Mouse (Mus musculus): ENCODE measurements at regions not wholly inside any gene's neighbourhood (a gene's known extent, or its start where the extent isn't known, plus 50 kb on each side); places are given as distances from the start of the nearest gene placed in this dataset.

DNA sequence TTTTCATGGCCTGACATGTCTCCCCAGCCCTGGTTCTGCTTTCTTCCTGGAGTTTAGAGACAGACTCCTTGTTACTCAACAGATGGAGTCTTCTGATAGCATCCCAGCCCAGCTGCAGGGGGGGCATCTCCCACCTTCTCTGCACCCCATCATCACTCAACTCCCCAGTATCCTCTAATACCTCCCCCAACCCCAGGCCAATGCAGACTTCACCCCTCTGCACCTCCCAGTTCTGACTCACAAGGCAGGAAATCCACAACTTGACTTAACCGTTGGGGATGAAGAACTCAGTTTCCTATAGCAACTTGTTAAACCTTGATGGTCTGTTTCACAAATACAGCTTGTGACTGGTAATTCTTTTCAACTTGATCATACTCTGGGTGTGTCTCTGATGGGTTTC is 73.7 kb upstream of the Rreb1 start:
- no peak overlapping the region for H3K27ac ChIP-seq (ENCODE audit: low read length)
- 77% methylated on average over 1 of the region's 1 CpGs for WGBS
- H3K4me1 ChIP-seq (ENCODE audit: insufficient read depth, low read length), result no peaks in the 10 kb centered on the region
- no peak for ATAC-seq (ENCODE audit: low FRiP score, low TSS enrichment)
- no peaks in the 10 kb centered on the region for H3K9me3 ChIP-seq (ENCODE audit: low read length)
- no peak overlapping the region for H3K4me3 ChIP-seq (ENCODE audit: low read length)
- no peaks in the 10 kb centered on the region for H3K27me3 ChIP-seq (ENCODE audit: insufficient read depth, low read length)
- H3K4me2 ChIP-seq (replicated peaks; ENCODE audit: low read depth, low read length), result no peak overlapping the region
- H3K36me3 ChIP-seq (ENCODE audit: insufficient read depth, low read length), result no peaks in the 10 kb centered on the region
- no peak overlapping the region for H3K9ac ChIP-seq (replicated peaks; ENCODE audit: low read length)

DNA sequence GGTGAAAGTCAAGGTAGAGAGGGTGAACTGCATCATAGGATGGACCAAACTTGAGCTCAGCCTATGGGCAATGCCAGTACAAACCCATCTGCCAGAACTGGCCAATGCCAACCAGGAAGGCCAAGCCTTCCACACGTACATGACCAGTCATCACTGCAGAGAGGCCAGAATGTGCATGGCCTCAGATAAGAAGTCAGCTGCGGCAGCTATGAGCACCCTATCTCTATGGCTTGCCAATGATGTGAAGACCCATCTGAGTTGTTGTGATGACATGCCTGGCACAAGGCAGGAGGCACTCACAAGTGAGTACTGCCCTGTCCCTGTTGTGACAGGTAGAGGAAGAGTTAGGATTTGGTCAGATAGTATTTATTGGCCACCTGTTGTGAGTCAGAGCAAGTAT is 72.7 kb upstream of the Rreb1 start:
- no peak overlapping the region for H3K27ac ChIP-seq (ENCODE audit: low read length)
- no peaks in the 10 kb centered on the region for H3K36me3 ChIP-seq (ENCODE audit: insufficient read depth, low read length)
- H3K9me3 ChIP-seq (ENCODE audit: low read length), result no peaks in the 10 kb centered on the region
- 87% methylated on average over 2 of the region's 2 CpGs for WGBS
- ATAC-seq (ENCODE audit: low FRiP score, low TSS enrichment), result no peak
- H3K27me3 ChIP-seq (ENCODE audit: insufficient read depth, low read length), result no peaks in the 10 kb centered on the region
- no peak overlapping the region for H3K4me2 ChIP-seq (replicated peaks; ENCODE audit: low read depth, low read length)
- no peak overlapping the region for H3K4me3 ChIP-seq (ENCODE audit: low read length)
- no peak overlapping the region for H3K9ac ChIP-seq (replicated peaks; ENCODE audit: low read length)
- no peaks in the 10 kb centered on the region for H3K4me1 ChIP-seq (ENCODE audit: insufficient read depth, low read length)

DNA sequence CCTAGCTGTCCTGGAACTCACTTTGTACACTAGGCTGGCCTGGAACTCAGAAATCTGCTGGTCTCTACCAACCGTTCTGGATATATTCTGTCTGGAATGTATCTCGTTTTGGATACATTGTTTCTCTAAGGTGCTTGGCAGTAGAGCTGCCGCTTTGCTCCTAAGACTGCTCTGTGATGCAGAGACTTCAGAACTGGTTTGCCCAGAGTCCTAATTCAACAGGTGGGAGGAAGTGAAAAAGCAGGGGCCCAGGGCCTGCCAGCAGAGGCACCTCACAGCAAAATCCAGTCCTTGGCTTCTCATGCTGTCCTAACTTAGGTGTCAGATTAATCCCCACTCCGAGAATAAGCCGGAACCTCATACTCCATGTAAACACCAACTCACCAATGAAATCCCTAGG is 67.3 kb upstream of the Rreb1 start:
- Histone ChIP-seq H3K4me3 (ENCODE audit: low read length) (no peak overlapping the region), H3K4me2 (replicated peaks; ENCODE audit: low read depth, low read length) (no peak overlapping the region), H3K27ac (ENCODE audit: low read length) (no peak overlapping the region), H3K9ac (replicated peaks; ENCODE audit: low read length) (no peak overlapping the region), H3K36me3 (ENCODE audit: insufficient read depth, low read length) (no peaks in the 10 kb centered on the region), H3K9me3 (ENCODE audit: low read length) (no peaks in the 10 kb centered on the region), H3K4me1 (ENCODE audit: insufficient read depth, low read length) (no peaks in the 10 kb centered on the region), H3K27me3 (ENCODE audit: insufficient read depth, low read length) (no peaks in the 10 kb centered on the region)
- no peak for ATAC-seq (ENCODE audit: low FRiP score, low TSS enrichment)
- 73% methylated on average over 5 of the region's 5 CpGs for WGBS

DNA sequence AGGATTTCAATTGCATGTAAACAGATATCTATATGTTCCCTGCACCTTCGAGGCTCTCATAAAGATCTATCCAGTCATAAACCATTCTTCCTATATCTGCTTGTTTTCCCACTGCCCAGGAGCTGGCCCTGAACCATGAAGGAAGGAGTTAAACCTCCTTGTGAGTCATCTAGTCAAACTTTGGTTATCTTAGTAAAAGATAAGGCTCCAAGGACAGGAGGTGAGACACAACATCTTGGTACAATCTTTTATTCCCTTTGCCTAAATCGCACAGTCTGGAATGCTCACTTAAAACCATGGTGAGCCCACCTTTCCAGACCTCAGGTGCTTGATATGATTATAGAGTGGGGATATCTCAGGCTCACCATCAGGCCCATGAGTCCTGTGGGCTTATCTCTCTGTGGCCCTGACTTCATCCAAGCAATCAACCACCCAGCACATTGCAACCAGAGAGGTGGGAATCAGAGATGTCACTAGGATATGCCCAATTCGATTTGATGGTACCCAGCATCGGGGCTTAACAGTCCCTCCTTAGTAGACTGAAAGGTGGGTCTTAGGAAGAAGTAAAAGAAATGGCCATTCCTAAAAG is 65.2 kb upstream of the Rreb1 start:
- Histone ChIP-seq H3K9ac (replicated peaks; ENCODE audit: low read length) (no peak overlapping the region), H3K27ac (ENCODE audit: low read length) (no peak overlapping the region), H3K4me1 (ENCODE audit: insufficient read depth, low read length) (no peaks in the 10 kb centered on the region), H3K9me3 (ENCODE audit: low read length) (no peaks in the 10 kb centered on the region), H3K4me2 (replicated peaks; ENCODE audit: low read depth, low read length) (no peak overlapping the region), H3K4me3 (ENCODE audit: low read length) (no peak overlapping the region), H3K27me3 (ENCODE audit: insufficient read depth, low read length) (no peaks in the 10 kb centered on the region), H3K36me3 (ENCODE audit: insufficient read depth, low read length) (no peaks in the 10 kb centered on the region)
- WGBS, result 72% methylated on average over 4 of the region's 4 CpGs
- no peak for ATAC-seq (ENCODE audit: low FRiP score, low TSS enrichment)

DNA sequence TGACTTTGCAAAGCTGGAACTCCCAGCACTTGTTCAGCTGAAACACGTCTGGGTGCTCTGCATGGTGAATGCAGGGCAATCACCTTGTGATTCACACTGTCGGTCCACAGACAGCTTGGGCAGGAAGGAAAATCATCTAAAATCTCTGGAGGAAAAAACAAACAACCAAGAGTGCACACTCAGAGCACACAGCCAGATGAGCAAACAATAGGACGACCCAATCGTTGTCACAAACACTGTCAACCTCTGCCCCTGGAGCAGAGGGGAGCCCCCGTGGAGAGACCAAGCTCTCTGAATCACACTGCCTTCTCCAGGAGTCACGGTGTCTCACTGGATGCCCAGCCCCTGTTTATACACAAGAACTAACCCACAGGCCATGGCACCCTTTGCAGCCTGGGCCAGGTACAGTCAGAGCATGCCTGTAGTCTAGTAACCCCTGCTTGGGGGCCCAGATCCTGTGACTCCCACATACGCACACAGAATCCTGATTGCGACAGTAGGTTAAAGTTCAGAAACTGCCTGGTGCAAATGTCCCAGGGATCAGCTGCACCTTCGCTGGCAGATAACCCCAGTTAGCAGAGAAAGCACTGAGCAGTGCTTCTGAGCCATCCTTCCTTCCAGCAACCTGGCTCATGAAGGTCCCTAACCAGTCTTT is 63.0 kb upstream of the Rreb1 start:
- no peak for ATAC-seq (ENCODE audit: low FRiP score, low TSS enrichment)
- Histone ChIP-seq H3K4me2 (replicated peaks; ENCODE audit: low read depth, low read length) (no peak overlapping the region), H3K27me3 (ENCODE audit: insufficient read depth, low read length) (no peaks in the 10 kb centered on the region), H3K36me3 (ENCODE audit: insufficient read depth, low read length) (no peaks in the 10 kb centered on the region), H3K4me3 (ENCODE audit: low read length) (no peak overlapping the region), H3K9me3 (ENCODE audit: low read length) (no peaks in the 10 kb centered on the region), H3K9ac (replicated peaks; ENCODE audit: low read length) (no peak overlapping the region), H3K4me1 (ENCODE audit: insufficient read depth, low read length) (no peaks in the 10 kb centered on the region), H3K27ac (ENCODE audit: low read length) (no peak overlapping the region)
- 42% methylated on average over 9 of the region's 9 CpGs for WGBS

DNA sequence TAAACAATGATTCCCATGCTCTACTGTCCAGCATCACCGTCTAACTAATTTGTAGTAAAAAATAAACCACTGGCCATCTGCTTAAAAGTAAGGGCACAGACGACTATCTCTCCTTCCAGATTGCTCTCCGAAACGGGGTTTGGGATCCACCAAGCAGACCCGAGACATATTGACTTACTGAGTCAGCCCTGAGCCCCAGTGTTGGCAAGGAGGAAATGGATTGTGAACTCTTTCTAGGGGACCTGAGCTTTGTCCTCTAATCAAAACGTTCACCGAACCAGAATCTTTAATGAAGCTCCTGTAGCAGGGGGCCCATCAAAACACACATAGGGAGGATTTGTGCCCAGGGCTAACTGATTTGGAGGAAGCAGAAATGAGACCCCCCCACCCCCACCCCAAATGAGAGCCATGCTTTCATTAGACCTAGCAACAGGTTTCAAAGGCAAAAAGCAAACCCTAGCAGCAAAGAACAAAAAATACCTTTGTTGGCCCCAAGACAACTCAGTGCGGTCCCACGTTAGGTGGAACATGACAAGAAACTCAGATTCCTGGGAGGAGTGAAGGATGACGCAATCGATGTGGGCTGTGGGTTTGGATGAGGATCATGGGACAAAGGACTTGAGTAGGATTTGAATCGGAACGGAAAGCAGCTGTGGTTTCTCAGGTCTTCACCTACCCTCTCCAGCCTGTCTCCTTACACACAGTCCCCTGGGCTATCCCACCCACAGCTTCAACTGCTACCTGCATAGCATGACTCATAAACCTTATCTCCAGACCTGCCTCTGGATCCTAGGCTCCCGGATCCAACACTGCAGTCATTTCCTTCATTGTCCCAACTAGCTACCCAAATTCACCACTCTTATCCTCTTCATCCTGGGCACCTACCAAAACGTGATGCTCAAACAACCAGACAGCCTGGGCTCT is 62.2 kb upstream of the Rreb1 start:
- no peaks in the 10 kb centered on the region for H3K36me3 ChIP-seq (ENCODE audit: insufficient read depth, low read length)
- no peak for ATAC-seq (ENCODE audit: low FRiP score, low TSS enrichment)
- H3K9ac ChIP-seq (replicated peaks; ENCODE audit: low read length), result no peak overlapping the region
- WGBS, result 76% methylated on average over 15 of the region's 15 CpGs
- no peak overlapping the region for H3K4me3 ChIP-seq (ENCODE audit: low read length)
- H3K9me3 ChIP-seq (ENCODE audit: low read length), result no peaks in the 10 kb centered on the region
- no peaks in the 10 kb centered on the region for H3K27me3 ChIP-seq (ENCODE audit: insufficient read depth, low read length)
- H3K4me2 ChIP-seq (replicated peaks; ENCODE audit: low read depth, low read length), result no peak overlapping the region
- no peak overlapping the region for H3K27ac ChIP-seq (ENCODE audit: low read length)
- no peaks in the 10 kb centered on the region for H3K4me1 ChIP-seq (ENCODE audit: insufficient read depth, low read length)

DNA sequence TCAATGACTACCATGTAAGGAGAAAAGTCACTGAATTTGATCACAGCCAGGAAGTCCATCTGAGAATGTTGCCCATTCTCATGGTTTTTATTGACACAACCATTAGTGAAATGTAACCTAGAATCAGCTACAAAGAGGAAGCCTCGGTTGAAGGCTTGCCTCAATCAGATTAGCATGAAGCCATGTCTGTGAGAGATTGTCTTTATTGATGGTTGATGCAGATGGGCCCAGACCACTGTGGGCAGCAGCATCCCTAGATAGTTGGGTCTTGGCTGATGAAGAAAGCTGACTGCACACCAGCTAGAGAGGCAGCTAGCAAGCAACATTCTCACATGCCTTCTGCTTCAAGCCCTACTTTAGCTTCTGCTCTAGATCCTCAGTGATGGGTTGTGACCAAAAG is 60.4 kb upstream of the Rreb1 start:
- Histone ChIP-seq H3K9ac (replicated peaks; ENCODE audit: low read length) (no peak overlapping the region), H3K27me3 (ENCODE audit: insufficient read depth, low read length) (no peaks in the 10 kb centered on the region), H3K9me3 (ENCODE audit: low read length) (no peaks in the 10 kb centered on the region), H3K27ac (ENCODE audit: low read length) (no peak overlapping the region), H3K4me2 (replicated peaks; ENCODE audit: low read depth, low read length) (no peak overlapping the region), H3K36me3 (ENCODE audit: insufficient read depth, low read length) (no peaks in the 10 kb centered on the region), H3K4me1 (ENCODE audit: insufficient read depth, low read length) (no peaks in the 10 kb centered on the region), H3K4me3 (ENCODE audit: low read length) (no peak overlapping the region)
- WGBS, result 89% methylated on average over 1 of the region's 1 CpGs
- ATAC-seq (ENCODE audit: low FRiP score, low TSS enrichment), result no peak

DNA sequence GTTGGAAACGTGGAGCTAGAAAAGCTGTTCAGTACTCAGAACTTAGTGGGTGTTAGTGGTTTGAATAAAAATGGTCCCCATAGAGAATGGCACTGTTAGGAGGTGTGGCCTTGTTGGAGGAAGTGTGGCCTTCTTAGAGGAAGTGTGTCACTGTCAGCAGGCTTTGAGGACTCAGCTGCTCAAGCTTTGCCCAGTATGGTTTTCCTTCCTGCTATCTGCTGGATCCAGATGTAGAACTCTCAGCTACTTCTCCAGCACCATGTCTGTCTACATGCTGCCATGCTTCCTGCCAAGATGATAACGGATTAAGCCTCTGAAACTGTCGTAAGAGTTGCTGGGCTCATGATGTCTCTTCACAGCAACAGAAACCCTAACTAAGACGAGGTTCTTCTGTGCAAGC is 59.8 kb upstream of the Rreb1 start:
- no peak overlapping the region for H3K9ac ChIP-seq (replicated peaks; ENCODE audit: low read length)
- no peak overlapping the region for H3K27ac ChIP-seq (ENCODE audit: low read length)
- no peak overlapping the region for H3K4me3 ChIP-seq (ENCODE audit: low read length)
- H3K36me3 ChIP-seq (ENCODE audit: insufficient read depth, low read length), result no peaks in the 10 kb centered on the region
- no peaks in the 10 kb centered on the region for H3K4me1 ChIP-seq (ENCODE audit: insufficient read depth, low read length)
- no peaks in the 10 kb centered on the region for H3K27me3 ChIP-seq (ENCODE audit: insufficient read depth, low read length)
- ATAC-seq (ENCODE audit: low FRiP score, low TSS enrichment), result no peak
- H3K4me2 ChIP-seq (replicated peaks; ENCODE audit: low read depth, low read length), result no peak overlapping the region
- WGBS, result 67% methylated on average over 4 of the region's 4 CpGs
- H3K9me3 ChIP-seq (ENCODE audit: low read length), result no peaks in the 10 kb centered on the region
